Mouse (Mus musculus) layer of hippocampus, postnatal 36 days (tissue): Measurements from ENCODE around the gene Id2. TPM values are rescaled to one million over a fixed set of nuclear protein-coding genes. Genes with fewer than 3 reads are reported as not detected.

Source experiments
- DNase-seq, 2 experiments: peaks; one replicate each; pipeline ENCODE4 v3.0.0; 2022
- total RNA-seq, 2 experiments: library from RNA; stranded (reverse); gene quantifications; 2 replicates each; pipeline ENCODE4 v1.2.3; 2021

The Id2 gene
- 100 to 1,000 TPM in 1 of 2 experiments, 10 to 100 TPM in 1; 94.5 to 109 TPM for total RNA-seq

DNA sequence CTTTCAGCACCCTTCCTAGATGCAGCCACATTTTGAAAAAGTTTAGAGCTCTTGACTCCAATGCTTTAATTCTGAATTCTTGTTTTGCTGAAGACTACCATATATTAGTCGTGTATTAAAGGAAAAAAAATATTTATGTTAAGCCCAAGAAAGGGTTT is at the start of gene Id2:
Gene Id2 (minus strand): TSS at position 89 of the 158 bp plus-strand sequence.
- DNase-seq, result no peak

DNA sequence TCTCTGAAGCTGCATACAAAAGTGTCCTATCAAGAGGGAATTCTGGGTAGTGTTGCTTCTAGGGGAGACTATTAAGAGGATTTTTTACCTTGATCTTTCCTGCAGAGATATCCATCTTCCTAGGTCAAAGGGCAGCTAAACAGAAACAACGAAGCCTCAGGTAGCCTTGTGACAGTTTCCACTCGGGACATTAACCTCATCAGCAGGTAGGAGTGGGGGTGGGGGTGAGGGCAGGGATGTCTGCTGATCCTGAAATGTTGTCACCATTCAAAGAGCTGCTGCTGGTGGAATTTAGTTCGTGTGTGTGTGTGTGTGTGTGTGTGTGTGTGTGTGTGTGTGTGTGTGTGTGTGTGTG is 48.4 kb upstream of the Id2 start:
- DNase-seq, result no peak

DNA sequence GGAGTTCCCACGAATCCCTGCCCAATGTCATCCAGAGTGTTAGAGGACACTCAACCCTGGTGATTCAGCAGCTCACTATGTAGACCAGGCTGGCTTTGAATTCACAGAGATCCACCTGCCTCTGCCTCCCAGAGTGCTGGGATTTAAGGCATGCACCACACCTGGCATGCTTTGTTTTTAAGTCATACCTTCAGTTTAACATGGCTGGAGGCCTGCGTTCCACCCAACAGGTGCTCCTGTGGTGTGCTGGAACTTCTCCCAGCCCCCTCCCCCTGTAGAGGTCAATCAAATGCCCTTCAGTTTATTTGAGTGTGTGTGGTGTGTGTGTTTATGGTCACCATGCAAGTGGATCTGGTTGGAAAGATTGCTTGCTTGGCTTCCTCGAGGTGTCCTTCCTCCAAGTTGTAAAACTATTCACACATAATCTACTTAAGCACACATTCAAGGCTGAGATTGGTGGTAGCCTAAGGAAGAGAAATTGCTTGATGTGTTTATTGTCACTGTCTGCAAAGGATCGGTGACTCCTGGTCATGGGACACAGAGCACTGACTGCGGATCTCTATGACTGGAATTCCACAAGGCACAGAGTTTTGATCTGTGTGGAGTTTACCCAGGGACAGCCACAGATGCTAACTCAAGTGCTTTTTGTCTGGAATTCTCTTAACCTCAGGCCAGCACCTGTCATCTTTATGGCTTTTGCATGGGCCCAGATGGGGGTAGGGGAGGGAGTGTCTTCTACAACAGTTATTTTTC is 47.8 kb upstream of the Id2 start:
- DNase-seq, result no peak

DNA sequence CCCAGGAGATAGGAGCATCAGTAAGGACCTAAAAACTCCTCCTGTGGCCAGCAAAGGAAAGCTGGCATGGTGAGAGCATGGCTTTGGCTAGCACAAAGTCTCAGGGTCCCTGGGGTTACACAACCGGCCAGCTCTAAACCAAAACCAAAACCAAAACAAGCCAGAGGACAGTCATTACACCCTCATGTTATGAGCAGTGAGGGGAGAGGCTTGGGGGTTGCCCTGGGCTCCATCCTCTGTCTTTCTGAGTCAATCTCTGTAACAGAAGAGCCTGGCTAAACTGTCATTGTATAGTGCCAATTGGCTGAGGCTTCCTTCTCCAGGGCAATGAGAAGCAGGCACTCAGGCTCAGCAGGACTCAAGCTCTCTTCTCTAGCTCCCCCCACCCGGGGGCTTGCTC is 46.6 kb upstream of the Id2 start:
- no peak for DNase-seq

DNA sequence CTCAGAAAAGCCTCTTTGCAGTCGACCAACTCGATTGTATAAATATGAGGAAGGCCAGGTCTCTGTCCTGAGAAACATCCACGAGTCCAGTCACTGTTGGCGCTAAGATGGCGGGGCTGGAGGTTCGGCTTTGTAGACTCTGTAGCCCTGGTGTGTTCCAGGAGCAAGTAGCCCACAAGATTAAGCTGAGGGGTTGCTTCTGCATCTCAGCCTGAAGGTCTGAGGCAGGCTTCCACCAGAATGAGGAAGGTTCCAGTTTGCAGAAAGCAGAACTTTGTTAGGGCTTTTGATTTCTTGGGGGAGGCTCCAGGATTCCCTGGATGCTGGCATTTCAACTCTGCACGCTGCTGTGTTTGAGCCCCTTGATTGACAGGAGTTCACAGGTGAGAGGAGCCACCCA is 45.3 kb upstream of the Id2 start:
- DNase-seq, result no peak

DNA sequence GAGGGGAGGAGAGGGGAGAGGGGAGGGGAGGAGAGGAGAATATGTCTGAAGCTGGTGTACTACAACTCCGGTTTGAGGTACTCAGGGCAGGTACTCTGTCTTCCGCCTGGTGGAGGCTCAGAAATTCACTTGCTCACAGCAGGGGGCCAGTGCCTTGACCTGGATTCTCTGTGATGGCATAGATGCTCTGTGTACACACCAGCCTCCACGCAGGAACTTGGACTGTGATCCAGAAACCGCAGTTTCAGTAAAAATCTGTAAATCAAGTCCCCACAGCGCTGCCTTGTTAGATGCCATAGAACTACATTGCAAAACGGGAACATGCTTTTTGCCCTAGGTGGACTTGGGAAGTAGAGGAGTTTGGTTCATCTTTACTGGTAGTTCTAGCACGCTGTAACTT is 44.4 kb upstream of the Id2 start:
- DNase-seq, result no peak

DNA sequence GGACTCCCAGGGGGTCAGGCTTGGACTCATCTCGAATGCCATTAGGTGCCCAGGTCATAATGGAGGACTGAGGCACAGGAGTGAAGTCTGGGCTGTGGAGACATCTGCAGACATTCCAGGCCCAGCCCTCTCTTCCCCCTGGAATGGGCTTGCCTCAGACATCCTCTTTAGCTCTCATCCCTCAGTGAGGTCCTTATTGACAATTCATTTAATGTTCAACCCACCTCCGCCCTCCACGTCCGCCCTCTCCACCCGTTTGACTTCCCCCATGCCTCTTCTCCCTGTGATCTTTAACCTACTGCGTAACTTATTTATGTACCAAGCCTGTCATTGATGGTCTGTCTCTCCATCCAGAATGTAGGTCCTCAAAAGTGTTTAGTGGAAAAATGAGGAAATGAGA is 43.2 kb upstream of the Id2 start:
- DNase-seq, result no peak

DNA sequence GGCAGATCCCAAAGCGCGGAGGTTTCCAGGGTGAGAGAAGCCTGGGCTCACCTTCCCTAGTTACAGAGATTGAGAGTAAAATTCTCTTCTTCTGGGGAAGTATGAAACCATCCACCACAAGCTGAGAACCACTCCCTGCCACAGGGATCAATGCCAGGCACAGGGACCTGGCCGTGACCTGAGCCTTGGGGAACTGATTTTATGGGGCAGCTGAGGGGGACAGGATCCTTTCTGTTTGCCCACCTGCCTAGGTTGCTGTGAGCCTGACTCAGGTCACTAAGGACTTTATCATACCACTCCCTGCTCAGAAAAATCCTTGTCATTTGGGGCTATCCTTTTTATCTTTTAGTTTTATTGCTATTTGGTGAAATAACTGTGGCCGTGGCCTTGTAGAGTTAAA is 41.7 kb upstream of the Id2 start:
- DNase-seq, result no peak

DNA sequence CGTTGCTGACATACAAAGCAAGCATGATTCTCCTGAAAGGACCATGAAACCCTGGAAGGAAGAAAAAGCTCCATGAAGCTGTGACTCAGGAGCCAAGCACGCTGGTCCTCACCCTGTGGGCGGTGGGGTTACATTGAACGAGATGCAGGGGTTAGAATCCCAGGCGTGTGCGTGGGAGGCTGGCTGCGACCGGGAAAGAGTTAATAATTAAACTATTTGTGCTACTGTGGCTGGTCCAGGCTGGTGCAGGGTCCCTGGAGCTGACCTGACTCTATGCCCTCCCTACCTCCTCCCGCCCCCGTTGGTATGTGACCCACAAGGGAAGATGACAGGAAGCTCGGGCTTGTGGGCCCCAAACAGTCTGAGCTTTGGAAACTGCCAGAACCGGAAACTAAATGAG is 35.1 kb upstream of the Id2 start:
- DNase-seq, result no peak

DNA sequence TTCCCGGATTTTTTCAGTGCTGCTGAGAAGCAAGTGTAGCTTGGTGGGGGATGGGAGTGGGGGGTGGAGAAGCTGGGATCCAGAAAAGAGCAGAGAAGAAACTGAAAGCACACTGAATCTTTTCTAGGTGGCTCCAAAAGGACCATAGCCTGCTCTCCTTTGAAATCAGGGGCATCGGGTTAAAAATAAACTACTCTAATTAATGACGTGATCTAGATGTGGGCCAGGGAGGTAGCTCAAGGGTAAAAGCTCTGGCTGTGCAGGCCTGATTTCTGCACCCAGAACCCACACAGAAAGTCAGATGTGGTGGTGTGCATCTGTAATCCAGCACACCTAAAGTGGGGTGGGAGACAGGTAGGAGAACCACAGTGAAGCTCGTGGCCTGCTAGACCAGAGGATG is 30.7 kb upstream of the Id2 start:
- no peak for DNase-seq

DNA sequence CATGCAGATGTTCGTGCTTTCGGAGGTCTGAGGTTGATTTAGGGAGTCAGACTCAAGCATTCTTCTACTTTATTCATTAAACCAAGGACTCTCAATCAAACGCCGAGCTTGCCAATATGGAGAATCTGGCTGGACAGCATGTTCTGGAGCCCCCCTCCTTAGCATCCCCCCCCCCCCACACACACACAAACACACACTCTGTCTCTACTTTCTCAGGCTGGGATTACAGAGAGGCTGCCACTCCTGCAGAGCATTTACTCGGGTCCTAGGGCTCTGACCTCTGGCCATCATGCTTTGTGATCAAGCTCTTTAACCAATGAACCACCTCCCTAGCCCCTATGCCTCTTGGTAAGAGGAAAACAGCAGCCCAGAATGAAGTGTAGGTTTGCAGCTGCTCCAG is 29.3 kb upstream of the Id2 start:
- no peak for DNase-seq

DNA sequence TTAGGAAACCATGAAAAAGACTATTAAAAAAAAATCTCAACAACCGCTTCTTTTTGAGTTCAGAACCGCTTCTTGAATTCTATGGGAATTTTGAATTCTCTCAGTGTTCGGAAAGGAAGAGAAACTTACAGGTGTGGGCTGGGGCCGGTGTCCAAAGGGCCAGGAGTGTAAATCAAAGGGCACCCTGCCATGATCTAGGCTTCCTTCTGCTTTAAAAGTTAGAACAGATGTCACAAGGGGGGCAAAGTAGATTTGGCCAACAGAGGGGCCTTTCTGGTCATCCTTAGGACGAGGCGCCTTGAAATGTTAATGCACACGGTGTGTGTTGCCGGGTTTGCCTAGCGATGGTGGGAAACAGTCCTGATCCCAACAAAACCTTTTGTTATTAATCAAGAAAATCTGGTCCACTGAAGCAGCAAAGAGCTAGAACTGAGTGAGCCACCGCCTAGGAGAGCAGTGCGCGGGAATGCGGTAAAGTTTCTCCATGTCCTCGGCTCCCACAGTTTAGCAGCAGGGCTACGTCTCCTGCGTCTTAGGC is 28.4 kb upstream of the Id2 start:
- DNase-seq, result no peak

DNA sequence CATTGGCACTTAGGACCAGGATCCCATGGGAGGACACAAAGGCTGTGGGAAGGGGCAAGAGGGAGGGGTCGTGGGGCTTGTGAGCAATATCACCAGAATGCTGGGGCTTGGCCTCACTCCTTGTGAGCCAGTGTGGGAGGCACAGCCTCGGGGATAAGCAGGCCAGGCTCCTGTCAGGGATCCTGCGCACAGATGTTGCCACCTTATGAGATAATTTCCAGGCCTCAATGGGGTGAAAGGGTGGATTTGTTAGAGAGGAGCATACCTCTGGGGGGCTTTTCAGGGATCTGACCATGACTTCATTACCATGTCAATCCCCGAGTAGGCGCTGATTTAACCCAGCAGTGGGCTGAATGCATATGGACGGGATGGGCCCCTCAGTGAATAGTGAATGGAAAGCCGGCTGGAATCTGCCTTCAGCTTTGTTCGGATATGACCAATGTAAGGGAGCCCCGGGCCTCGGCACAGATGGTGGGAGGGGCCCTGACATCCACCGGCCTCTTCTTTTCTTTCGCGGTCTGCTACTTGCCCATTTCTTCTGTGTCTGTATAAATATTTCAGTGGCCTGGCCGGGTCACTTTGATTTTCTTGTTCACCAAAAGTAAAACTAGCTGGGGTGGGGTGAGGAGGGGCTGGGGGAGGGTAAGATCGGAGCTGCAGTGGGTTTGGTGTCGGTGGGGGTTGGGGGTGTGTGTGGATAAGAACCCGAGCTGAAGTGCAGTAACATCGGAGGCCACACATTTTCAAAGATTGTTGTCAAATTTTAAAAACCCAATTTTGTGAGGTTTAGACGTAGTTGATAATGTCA is 27.7 kb upstream of the Id2 start:
- no peak for DNase-seq

DNA sequence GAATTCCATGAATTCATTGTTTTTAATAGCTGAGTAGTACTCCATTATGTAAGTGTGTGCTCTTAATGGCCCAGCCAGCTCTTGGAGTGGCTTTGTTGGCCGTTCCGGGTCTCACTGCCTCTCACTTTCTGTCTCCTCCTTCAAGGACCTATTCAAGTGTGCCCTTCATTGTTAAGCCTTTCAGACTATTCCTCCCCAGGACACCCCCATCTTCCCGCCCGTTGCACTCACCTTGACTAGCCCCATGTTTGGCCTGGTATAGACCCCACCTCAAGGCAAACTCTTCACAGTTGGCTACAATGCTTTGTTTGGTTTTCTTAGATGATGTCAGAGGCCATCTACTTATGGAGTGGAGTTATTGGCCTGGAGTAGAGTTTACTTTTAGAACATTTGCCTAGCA is 23.8 kb upstream of the Id2 start:
- no peak for DNase-seq

DNA sequence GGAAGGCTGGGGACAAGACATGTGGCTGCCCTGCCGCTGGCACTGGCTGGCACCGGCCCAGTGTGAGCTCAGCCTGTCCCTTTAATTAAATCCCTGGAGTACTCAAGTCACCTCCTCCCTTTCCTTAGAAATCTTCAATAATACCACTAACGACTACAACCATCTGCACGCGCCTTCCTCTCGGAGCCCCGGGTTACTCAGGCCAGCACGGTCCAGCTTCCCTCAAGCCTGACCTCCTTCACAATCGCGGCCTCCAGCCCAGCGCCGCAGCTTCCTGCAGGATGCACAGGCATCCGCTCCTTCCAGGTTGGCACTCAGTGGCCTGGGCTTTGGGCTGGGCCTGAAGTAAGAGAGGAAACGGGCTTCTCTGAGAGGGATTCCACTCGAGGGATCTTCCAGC is 22.3 kb upstream of the Id2 start:
- DNase-seq, result no peak

DNA sequence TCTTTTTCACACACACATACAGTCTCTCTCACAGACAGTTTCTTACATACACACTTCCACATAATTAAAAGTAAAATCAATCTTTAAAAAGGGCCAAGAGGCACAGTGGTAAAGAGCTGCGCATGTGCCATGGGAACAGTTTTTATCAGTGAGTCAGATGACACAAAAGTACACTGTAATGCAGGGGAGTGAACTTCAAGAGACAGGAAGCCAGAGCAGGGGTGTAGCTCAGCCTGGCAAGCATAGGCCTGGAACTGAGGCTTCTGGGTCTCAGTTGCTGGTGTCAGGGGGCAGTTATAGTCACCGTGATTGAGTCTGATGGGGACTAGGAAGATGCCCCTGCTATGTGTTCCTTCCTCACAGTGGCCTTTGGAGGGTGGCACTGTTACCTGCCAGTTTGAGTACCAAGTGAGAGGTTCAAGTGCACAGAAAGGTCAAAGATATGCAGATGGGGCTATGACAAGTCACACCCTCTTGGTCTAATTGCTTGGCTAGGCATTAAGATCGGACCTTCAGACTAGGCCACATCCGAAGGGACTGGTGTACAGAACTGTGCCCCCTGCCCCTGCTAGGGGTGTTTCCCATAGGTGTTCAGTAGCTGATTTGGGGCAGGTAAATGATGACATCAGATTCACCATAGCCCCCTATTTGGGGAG is 21.0 kb upstream of the Id2 start:
- DNase-seq, result no peak

DNA sequence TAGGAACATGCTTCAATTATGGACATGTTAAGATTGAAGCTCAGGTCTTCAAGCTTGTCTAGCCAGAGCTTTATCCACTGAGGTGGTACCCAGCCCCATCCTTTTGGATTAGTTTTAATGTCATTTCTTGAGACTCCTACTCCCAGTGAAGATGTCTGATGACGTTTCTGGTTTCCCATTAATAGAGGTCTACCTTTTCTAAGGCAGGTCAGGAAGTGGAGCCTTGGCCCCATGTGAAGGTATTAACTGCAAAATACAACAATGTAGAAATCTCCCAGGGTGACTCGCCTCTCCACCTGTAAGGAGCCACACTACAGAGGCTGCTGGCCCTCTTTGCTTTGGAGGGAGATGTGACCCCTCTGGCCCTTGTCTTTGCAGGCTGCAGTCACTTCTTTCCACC is 19.2 kb upstream of the Id2 start:
- DNase-seq, result no peak

DNA sequence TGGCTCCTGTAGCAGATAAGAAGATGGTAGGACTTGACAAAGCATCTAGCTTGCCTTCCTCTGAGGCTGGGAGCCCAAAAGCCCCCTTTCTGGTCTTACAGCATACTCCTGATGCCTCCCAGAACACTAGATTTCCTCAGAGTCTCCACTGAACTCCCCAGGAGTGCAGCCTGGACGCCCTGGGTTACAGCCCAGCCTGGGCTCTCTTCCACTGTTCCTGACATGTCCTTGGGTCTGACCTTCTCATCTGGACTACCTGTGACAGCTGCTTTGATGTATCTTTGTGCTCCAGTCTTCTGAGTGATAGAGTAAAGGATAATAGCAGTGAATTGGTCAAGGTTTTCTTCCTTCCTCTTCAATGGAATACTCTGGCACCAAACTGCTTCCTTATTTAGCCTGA is 17.5 kb upstream of the Id2 start:
- no peak for DNase-seq

DNA sequence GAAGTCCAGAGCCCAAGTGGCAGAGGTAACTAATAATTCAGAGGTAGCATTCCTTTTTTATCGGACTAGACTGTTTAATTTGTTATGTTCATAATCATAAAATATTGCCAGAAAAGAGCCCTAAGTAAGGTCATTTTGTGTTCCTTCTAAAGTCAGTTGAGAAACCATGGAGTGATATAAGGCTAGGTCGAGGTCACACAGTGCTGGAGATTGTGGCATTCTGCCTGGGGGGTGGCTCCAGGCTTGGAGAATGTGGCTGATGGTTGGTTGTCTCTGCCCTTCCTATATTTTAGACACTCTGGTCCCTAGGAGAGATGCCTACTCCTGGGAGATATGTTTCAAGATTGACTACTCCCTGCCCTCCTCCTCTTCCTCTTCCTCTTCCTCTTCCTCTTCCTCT is 16.4 kb upstream of the Id2 start:
- no peak for DNase-seq

DNA sequence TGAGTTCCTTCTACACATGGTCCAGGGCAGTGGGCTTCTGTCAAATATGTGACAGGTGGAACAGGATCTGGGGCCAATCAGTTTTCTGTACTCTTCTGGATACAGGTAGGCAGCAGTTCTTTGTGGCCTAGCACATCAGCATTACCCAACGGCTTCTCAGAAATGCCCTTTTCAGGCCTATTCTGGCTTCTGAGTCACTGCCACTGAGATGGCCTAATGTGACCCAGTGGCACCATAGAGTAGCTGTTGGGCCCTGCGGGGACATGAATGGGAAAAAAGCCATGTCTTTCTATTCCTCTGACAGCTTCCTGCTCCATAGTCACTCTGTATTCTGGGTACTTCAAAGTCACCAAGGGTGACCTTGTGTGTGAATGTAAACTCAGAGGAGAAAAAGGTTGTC is 15.9 kb upstream of the Id2 start:
- no peak for DNase-seq

DNA sequence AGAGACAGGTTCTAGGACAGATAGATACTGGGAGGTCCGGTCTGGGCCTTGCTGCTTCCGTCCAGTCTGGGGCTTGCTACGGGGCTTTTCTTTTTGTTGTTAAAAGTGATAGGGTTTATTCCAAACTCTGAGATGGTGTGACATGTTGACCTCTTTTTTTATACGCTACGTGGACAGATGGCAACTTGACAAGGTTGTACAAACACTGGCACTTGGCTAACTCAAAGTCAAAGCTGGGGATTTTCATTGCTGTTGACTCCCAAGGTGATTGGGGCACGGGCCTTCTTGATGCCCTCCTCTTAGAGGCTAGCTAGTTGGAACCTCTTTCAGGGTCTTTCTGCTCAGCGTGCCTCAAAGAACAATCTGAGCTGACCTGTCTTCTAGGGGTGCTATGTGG is 13.7 kb upstream of the Id2 start:
- no peak for DNase-seq

DNA sequence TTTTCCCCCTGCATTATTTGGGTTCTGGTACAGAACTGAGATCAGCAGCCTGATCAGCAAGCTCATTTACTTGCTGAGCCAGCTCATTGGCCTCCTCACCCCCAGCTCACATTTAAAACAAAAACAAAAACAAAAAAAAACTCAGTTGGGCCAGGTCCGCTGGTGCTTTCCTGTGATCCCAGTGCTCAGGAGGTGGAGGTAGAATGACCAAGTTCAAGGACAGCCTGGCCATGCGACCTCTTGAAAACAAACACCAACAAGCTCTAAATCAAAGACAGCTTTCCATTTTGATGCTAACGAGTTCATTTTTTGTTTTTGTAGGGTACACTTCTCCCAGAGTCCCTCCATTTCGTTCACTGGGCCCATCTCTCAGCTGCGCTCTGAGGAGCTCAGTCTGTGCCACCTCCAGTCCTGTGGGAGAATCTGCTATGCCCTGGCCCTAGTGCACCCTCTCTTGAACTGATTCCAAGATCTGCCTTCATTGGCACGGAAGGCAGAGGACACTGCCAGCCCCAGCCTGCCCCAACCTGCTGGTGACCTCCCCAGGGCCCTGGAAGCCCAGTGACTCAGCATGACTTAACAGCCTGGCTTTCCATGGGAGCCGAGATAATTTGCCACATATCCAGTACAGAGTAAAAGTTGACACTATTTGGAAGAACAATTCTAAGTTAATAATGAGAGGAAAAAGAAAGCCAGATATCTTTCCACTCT is 13.2 kb upstream of the Id2 start:
- DNase-seq, result no peak

DNA sequence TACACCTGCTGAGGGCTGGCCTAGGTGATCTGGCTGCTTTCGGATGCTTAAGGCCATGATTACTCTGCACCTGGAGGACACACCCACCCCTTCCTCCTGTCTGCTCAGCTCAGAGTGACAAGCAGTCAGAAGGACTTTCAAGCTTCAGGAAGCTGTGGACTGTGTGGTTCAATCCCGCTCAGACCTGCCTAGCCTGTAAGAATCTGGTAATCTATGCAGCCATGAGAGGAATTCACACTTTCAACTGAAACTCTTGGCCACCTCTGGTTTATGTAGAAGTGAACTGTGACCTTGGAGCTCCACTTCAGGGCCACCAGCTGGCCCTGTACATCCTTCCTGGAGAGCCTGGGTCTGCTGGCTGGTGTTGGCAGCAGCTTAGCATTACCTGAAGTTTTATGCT is 11.9 kb upstream of the Id2 start:
- no peak for DNase-seq
